Mouse (Mus musculus) heart, adult 8-10 months (tissue): ENCODE data around the gene Cfap43. TPM values are rescaled to one million over a fixed set of nuclear protein-coding genes. Genes with fewer than 3 reads are reported as not detected.

ENCODE experiments used
- DNase-seq: peaks from one replicate; pipeline ENCODE4 v3.0.0; 2022; ENCODE audit warnings: low spot score
- total RNA-seq, 4 experiments: library from RNA; stranded (reverse); gene quantifications; 2 replicates each; pipeline ENCODE4 v1.2.4; 2022

Cfap43 gene
- total RNA-seq, 4 experiments from 2014 or later = 0.08 to 0.23 (median 0.22) TPM; not detected in 1

- no peak for DNase-seq
These were observed 3.8 kb downstream of the Cfap43 start for GRCm38 (mm10) chr19:47915251-47915650.

GRCm38 (mm10) chr19:47914191-47914590, 4.9 kb downstream of the Cfap43 start:
- no peak for DNase-seq

- DNase-seq = no peak
These were observed 5.7 kb downstream of the Cfap43 start for GRCm38 (mm10) chr19:47913344-47913743.

- DNase-seq = no peak
These were observed 8.3 kb downstream of the Cfap43 start for GRCm38 (mm10) chr19:47910751-47911150.

GRCm38 (mm10) chr19:47910117-47910618, 8.9 kb downstream of the Cfap43 start:
- no peak for DNase-seq

- DNase-seq = no peak
These were observed 9.5 kb downstream of the Cfap43 start for GRCm38 (mm10) chr19:47909387-47910116.

GRCm38 (mm10) chr19:47908961-47909371, 10.1 kb downstream of the Cfap43 start:
- no peak for DNase-seq

- no peak for DNase-seq
These were observed 11.5 kb downstream of the Cfap43 start for GRCm38 (mm10) chr19:47907596-47907995.

- no peak for DNase-seq
These were observed 13.5 kb downstream of the Cfap43 start for GRCm38 (mm10) chr19:47905603-47906002.

- no peak for DNase-seq
These were observed 14.0 kb downstream of the Cfap43 start for GRCm38 (mm10) chr19:47905081-47905480.

GRCm38 (mm10) chr19:47903679-47904078, 15.4 kb downstream of the Cfap43 start:
- DNase-seq = no peak

GRCm38 (mm10) chr19:47902316-47903201, 16.5 kb downstream of the Cfap43 start:
- no peak for DNase-seq

GRCm38 (mm10) chr19:47900558-47900957, 18.5 kb downstream of the Cfap43 start:
- no peak for DNase-seq

- no peak for DNase-seq
These were observed 19.1 kb downstream of the Cfap43 start for GRCm38 (mm10) chr19:47900012-47900411.

GRCm38 (mm10) chr19:47898472-47899079, 20.5 kb downstream of the Cfap43 start:
- no peak for DNase-seq

GRCm38 (mm10) chr19:47893092-47893491, 26.0 kb downstream of the Cfap43 start:
- DNase-seq = no peak

- DNase-seq = peak; percentile 63
These were observed 27.4 kb downstream of the Cfap43 start for GRCm38 (mm10) chr19:47891562-47892312.

- peak; percentile 40 for DNase-seq
These were observed 28.5 kb downstream of the Cfap43 start for GRCm38 (mm10) chr19:47890489-47891130.

- DNase-seq = no peak
These were observed 31.1 kb downstream of the Cfap43 start for GRCm38 (mm10) chr19:47888037-47888436.

GRCm38 (mm10) chr19:47887417-47887816, 31.7 kb downstream of the Cfap43 start:
- DNase-seq = peak; percentile 34

- DNase-seq = peak; percentile 60
These were observed 32.5 kb downstream of the Cfap43 start for GRCm38 (mm10) chr19:47886617-47887016.
